Mouse (Mus musculus) brain, embryonic 14.5 days (tissue): ENCODE results near the gene Pde3b.

Source experiments
- CTCF ChIP-seq: fragments of 200-500 bp; IDR thresholded peaks from 2 replicates; pipeline ENCODE4 v1.5.1; 2012; ENCODE audit warnings: inconsistent platforms, mild to moderate bottlenecking, moderate library complexity, borderline replicate concordance; ENCODE audit not compliant: insufficient read depth, insufficient read length; ENCODE audit errors: extremely low read depth
- POLR2A ChIP-seq: fragments of 200-500 bp; IDR thresholded peaks from 2 replicates; pipeline ENCODE4 v1.6.1; 2012; ENCODE audit warnings: mild to moderate bottlenecking, inconsistent platforms, borderline replicate concordance; ENCODE audit not compliant: poor library complexity, insufficient read depth, insufficient read length, severe bottlenecking; ENCODE audit errors: extremely low read depth

DNA sequence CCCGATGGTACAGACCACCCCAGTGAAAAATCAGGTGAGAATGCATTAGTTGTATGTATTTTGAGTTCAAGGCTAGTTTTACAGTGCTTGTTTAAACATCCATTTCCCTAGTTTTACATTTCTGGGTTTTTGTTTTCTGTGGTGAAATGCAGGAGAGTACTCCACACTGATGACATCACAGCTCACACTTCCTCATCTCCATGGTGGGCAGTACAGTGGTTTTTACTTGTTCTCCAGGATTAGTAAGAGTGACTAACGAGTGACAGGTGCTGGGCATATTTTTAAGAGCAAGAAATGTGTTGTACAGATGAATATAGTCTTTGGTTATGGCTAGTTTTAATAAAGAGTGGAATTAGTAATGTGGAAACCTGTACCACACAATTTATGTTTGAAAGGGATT, 93.8 kb downstream of the Pde3b start:
- no peak for TF ChIP-seq CTCF
- no peak for TF ChIP-seq POLR2A
